Mouse (Mus musculus) left cerebral cortex, adult 18-20 months (tissue): ENCODE measurements around the gene Ccdc73. TPM values are rescaled to one million over a fixed set of nuclear protein-coding genes. Genes with fewer than 3 reads are reported as not detected.
"Not testable (repeated sequence)": the region's sequence is repeated elsewhere in the genome, so short reads cannot be mapped to it uniquely, and the experiment has no call there.

Experiments
- DNase-seq, 2 experiments: peaks; one replicate each; pipeline ENCODE4 v3.0.0; 2021 to 2022; ENCODE audit warnings: low spot score in 2 of 2, mixed read lengths in 1 of 2
- total RNA-seq, 2 experiments: library from RNA; stranded (reverse); gene quantifications; 2 replicates each; pipeline ENCODE4 v1.2.3; 2021

The Ccdc73 gene
- total RNA-seq, 2 experiments from 2014 or later = 1.4 to 1.5 TPM

DNA sequence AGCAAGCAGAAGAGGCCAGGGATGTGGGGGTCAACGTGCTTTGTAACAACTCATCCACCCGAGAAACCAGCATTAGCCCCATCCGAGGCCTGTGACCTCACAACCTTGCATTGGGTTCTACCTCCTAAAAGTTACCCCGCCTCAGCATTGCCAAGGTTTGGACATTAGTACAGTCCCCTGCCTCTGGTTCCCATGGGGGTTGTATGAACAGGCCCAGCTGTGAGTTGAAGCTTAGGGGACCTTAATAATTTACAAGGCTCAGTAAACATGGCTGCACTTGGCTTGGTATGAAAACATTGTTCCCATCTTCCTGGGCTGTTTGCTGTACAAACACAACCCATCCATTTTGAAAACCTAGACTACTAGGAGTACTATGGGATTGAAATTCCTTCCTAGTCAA is 156.2 kb downstream of the Ccdc73 start:
- DNase-seq = no peak

- not testable (repeated sequence) for DNase-seq
Observed at GRCm38 (mm10) chr2:105025610-105026009, 158.0 kb downstream of the Ccdc73 start.

GRCm38 (mm10) chr2:105026950-105027695 is 159.5 kb downstream of the Ccdc73 start:
- no peak for DNase-seq

DNA sequence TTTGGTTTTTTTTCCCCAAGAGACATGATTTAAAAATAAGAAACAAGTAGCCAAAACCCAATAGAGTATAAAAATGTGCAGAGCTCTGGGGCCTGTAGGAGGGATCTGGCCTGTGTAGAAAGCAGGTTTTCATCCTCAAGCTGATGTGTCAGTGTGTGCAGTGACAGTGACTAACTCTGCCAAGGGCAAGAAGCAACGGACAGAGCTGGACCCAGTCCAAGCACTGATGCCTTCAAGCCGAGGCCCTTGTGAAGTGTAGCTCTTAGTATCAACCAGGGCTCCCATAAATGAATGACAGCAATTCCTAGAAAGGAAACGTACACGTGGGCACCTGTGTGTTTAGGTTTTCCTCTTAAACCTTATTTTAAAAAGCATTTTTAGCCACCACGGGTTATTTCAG is 161.2 kb downstream of the Ccdc73 start:
- DNase-seq = no peak

GRCm38 (mm10) chr2:105030505-105030904 is 162.9 kb downstream of the Ccdc73 start:
- no peak for DNase-seq

GRCm38 (mm10) chr2:105034084-105034483 is 166.5 kb downstream of the Ccdc73 start:
- no peak for DNase-seq

DNA sequence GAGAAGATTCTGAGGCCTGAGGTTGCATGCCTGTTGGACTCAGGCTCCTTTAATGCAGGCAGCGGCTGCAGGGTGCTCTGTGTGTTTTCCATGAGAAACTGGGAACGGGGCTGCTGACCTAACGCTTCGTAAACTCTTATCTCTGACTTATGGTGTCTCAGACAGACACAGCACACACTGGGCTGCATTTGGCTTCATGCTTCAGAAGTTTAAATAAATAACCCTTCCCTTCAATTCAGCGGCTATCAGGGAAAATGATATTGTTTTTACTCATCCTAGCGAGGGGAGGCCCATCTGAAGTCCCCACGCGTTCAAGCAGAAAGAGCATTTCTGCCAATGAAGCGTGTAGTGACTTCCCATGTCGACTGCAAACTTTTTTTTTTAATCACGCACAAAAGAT is 168.4 kb downstream of the Ccdc73 start:
- DNase-seq = no peak

GRCm38 (mm10) chr2:105036401-105037070 is 168.9 kb downstream of the Ccdc73 start:
- DNase-seq = no peak

GRCm38 (mm10) chr2:105037956-105038569 is 170.5 kb downstream of the Ccdc73 start:
- DNase-seq = no peak

DNA sequence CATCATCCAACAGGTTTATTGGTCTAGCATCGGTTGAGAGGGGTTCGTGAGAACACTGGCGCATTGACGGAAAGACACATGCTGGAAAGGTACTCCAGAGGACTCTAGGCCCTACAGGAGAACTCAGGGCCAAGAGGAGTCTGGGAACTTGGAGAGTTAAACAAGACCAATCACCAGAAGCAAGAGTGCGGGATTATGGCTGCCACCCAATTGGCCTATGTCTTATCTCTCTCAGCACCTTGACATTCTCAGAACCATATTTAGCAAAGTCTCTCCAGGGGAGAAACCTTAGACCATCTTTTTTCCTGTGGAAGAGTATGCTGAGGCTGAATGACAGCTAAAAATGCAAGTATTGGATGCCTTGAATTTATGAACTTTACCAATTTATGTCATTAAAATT is 171.3 kb downstream of the Ccdc73 start:
- DNase-seq = no peak

GRCm38 (mm10) chr2:105040859-105041258 is 173.3 kb downstream of the Ccdc73 start:
- no peak for DNase-seq

GRCm38 (mm10) chr2:105043152-105043551 is 175.5 kb downstream of the Ccdc73 start:
- DNase-seq = no peak

- no peak for DNase-seq
Observed at GRCm38 (mm10) chr2:105048301-105048700, 180.7 kb downstream of the Ccdc73 start.

GRCm38 (mm10) chr2:105055529-105055928 is 187.9 kb downstream of the Ccdc73 start:
- no peak for DNase-seq

DNA sequence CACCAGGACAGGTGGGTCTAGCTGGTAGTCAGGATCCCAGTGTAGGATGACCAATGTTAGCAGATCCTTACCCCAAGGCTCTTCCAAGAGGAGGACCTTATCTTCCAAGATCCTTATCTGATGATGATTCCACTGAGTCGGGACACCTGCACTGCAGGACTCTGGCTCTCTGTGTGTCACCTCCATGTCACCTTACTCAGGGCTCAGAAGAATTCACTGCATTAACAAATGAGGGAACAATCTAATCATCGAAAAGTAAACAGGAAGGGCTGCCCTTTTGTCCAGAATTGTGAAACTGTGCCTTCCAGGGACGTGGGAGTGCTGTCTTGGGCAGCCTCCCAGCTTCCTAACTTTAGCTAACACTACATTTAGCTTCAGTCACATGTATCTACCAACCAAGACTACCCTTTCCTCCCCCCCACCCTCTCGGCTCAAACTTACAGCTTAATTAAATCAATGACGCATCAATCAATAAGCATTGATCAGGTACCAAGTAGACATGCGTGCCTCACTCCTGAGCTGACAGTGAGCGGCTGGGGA is 191.0 kb downstream of the Ccdc73 start:
- peak; percentile 5 to 16 for DNase-seq

DNA sequence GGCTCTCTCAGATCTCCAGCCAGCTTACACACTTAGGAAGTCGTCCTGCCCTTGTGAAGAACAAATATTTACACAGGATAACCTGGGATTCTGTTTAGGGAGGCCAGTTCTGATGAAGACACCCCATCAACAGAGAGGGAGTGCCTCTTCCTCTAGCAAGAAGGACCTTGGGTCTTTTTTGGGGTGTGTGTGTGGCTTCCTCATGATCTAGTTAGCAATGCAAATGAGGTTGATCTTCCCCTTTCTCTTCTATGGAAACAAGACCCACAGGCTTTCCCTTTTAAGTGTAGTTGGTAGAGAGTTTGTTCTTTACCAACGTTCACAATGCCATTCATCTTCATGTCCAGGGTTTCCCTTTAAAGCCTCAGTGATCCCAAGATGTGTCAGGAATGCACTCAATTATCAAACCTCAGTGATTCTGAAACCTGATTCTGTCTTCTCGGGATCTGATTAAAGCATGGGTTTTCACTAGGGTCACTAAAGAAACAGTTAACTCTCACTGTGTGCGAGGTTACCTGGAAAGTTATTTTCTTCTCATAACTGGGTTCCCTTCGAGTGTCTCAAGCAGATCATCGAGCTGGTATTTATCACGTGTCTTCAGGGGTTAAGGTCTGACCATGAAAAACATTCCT is 195.3 kb downstream of the Ccdc73 start:
- no peak for DNase-seq

Other genes starting within 250 kb of the Ccdc73 start
- gene Tcp11l1, start 155.6 kb upstream of the Ccdc73 start, total RNA-seq = 10 to 100 TPM; 31.3 to 34.5 TPM
- gene Pin1rt1, start 151.4 kb upstream of the Ccdc73 start, total RNA-seq = not detected
- gene Depdc7, start 124.9 kb upstream of the Ccdc73 start, total RNA-seq = 1 to 10 TPM; 1.4 to 1.5 TPM
- gene Qser1, start 51.0 kb upstream of the Ccdc73 start, total RNA-seq = 1 to 10 TPM; 9.0 to 9.5 TPM
- gene Prrg4, start 17.9 kb upstream of the Ccdc73 start, total RNA-seq = under 1 TPM; 0.56 to 0.68 TPM
- gene Eif3m, start 149.3 kb downstream of the Ccdc73 start, total RNA-seq = 10 to 100 TPM; 84.1 to 90.8 TPM
- gene Gm11060, start 224.2 kb downstream of the Ccdc73 start, total RNA-seq = not detected